ENCODE assay signal across 12 mouse cellular contexts in genomic region chr5:124215647-124216046, GRCm38 (mm10). TPM values are rescaled to one million over a fixed set of nuclear protein-coding genes. Genes with fewer than 3 reads are reported as not detected.
DNase-seq lines count a peak whose midpoint lies in the region; ATAC-seq and TF ChIP-seq lines count a peak whose summit lies in the region.
"Had no signal": no experiment of that assay in that cellular context is flagged by ENCODE, and none has a peak within 500 bp of the region (broad histone marks: within the 10 kb centered on the region; RNA-seq: fewer than 3 reads in every experiment).

No protein-coding gene starts in this region.

- no peak for TF ChIP-seq CTCF in kidney, postnatal 0 days (IDR thresholded peaks at IDR 0.05; ENCODE audit: low read depth)
- no peak for TF ChIP-seq CTCF in stomach, postnatal 0 days (IDR thresholded peaks at IDR 0.05; ENCODE audit: low read depth)
- TF ChIP-seq CTCF in liver, postnatal 0 days (IDR thresholded peaks at IDR 0.05; ENCODE audit: low read depth), result peak; percentile 15; the same call in 1 of the 2 replicates

- 67% methylated on average over 10 of the region's 10 CpGs for WGBS in heart, embryonic 14.5 days
- WGBS in kidney, postnatal 0 days, result 52% methylated on average over 10 of the region's 10 CpGs
- WGBS in stomach, embryonic 15.5 days, result 64% methylated on average over 10 of the region's 10 CpGs
- WGBS in stomach, postnatal 0 days, result 71% methylated on average over 10 of the region's 10 CpGs
- WGBS in liver, postnatal 0 days (ENCODE audit: insufficient replicate concordance), result 76% methylated on average over 10 of the region's 10 CpGs

- peaks cover 73 to 94% of the 10 kb centered on the region in 2 experiments for H3K4me1 ChIP-seq in heart, embryonic 14.5 days (ENCODE audit: control insufficient read depth in 2 of 2, insufficient read depth in 2 of 2, low read length in 2 of 2)
- H3K4me1 ChIP-seq in kidney, postnatal 0 days (replicated peaks; ENCODE audit: insufficient read depth, low read length), result 0 out of 2 replicates have a peak, but pooled peaks cover 7% of the 10 kb centered on the region
- 0 out of 2 replicates have a peak, but pooled peaks cover 3% of the 10 kb centered on the region for H3K4me1 ChIP-seq in stomach, embryonic 15.5 days
- H3K4me1 ChIP-seq in stomach, postnatal 0 days (replicated peaks; ENCODE audit: control insufficient read depth, insufficient read depth), result no peaks in the 10 kb centered on the region
- H3K4me1 ChIP-seq in liver, postnatal 0 days (ENCODE audit: insufficient read depth), result peaks cover 28% of the 10 kb centered on the region

- H3K27me3 ChIP-seq in heart, embryonic 14.5 days (ENCODE audit: control insufficient read depth, insufficient read depth, low read length), result no peaks in the 10 kb centered on the region
- no peaks in the 10 kb centered on the region for H3K27me3 ChIP-seq in kidney, postnatal 0 days (ENCODE audit: insufficient read depth, low read length)
- no peaks in the 10 kb centered on the region for H3K27me3 ChIP-seq in stomach, embryonic 15.5 days (replicated peaks)
- H3K27me3 ChIP-seq in stomach, postnatal 0 days (ENCODE audit: control insufficient read depth, insufficient read depth, low read length), result no peaks in the 10 kb centered on the region
- no peaks in the 10 kb centered on the region for H3K27me3 ChIP-seq in liver, postnatal 0 days (ENCODE audit: insufficient read depth, low read length)
- H3K27me3 ChIP-seq: Patski had no signal

- H3K36me3 ChIP-seq in heart, embryonic 14.5 days (ENCODE audit: control insufficient read depth, insufficient read depth, low read length), result peaks cover 15% of the 10 kb centered on the region
- H3K36me3 ChIP-seq in kidney, postnatal 0 days (ENCODE audit: insufficient read depth, low read length), result no peaks in the 10 kb centered on the region
- no peaks in the 10 kb centered on the region for H3K36me3 ChIP-seq in stomach, embryonic 15.5 days
- H3K36me3 ChIP-seq in stomach, postnatal 0 days (ENCODE audit: control insufficient read depth, insufficient read depth, low read length), result no peaks in the 10 kb centered on the region
- H3K36me3 ChIP-seq in liver, postnatal 0 days (replicated peaks; ENCODE audit: insufficient read depth, low read length), result 0 out of 2 replicates have a peak, but pooled peaks cover 2% of the 10 kb centered on the region

- H3K9ac ChIP-seq in heart, embryonic 14.5 days (ENCODE audit: low read length), result no peak overlapping the region
- H3K9ac ChIP-seq in kidney, postnatal 0 days (ENCODE audit: low read depth, low read length), result no peak overlapping the region
- H3K9ac ChIP-seq in stomach, embryonic 15.5 days, result no peak overlapping the region
- H3K9ac ChIP-seq in stomach, postnatal 0 days (ENCODE audit: low read length), result no peak overlapping the region
- H3K9ac ChIP-seq in liver, postnatal 0 days (replicated peaks), result no peak overlapping the region

- H3K4me2 ChIP-seq in heart, embryonic 14.5 days (ENCODE audit: low read length), result no peak overlapping the region
- no peak overlapping the region for H3K4me2 ChIP-seq in kidney, postnatal 0 days (ENCODE audit: low read length)
- no peak overlapping the region for H3K4me2 ChIP-seq in stomach, embryonic 15.5 days
- H3K4me2 ChIP-seq in stomach, postnatal 0 days (replicated peaks; ENCODE audit: low read depth), result no peak overlapping the region
- H3K4me2 ChIP-seq in liver, postnatal 0 days (ENCODE audit: low read depth, low read length), result no peak overlapping the region

- no peak for DNase-seq in heart, postnatal 4 days
- DNase-seq in kidney, postnatal 0 days (ENCODE audit: low spot score), result no peak
- no peak for DNase-seq in kidney, adult 11 months
- DNase-seq in stomach, postnatal 0 days (ENCODE audit: low spot score), result no peak
- no peak for DNase-seq in liver, postnatal 0 days
- DNase-seq in cerebellum, postnatal 25 days, result no peak
- DNase-seq: adrenal gland, adult 2 months; kidney, postnatal 14 days had no signal

- TF ChIP-seq EP300 in stomach, postnatal 0 days (optimal IDR thresholded peaks at IDR 0.05), result no peak
- no peak for TF ChIP-seq EP300 in liver, postnatal 0 days (IDR thresholded peaks at IDR 0.05; ENCODE audit: low read depth)

- no peak overlapping the region for H3K4me3 ChIP-seq in heart, embryonic 14.5 days (ENCODE audit: control insufficient read depth in 1 of 2, insufficient read depth in 1 of 2, low read depth in 1 of 2, low read length in 2 of 2)
- H3K4me3 ChIP-seq in kidney, postnatal 0 days (replicated peaks; ENCODE audit: low read depth, low read length), result no peak overlapping the region
- no peak overlapping the region for H3K4me3 ChIP-seq in stomach, embryonic 15.5 days (replicated peaks)
- no peak overlapping the region for H3K4me3 ChIP-seq in stomach, postnatal 0 days (ENCODE audit: low read depth, low read length)
- H3K4me3 ChIP-seq in liver, postnatal 0 days (ENCODE audit: low read depth, low read length), result no peak overlapping the region
- H3K4me3 ChIP-seq: erythroblast, embryonic 14.5 days had no signal

- H3K27ac ChIP-seq in heart, embryonic 14.5 days (replicated peaks in 1 of 2; ENCODE audit: control insufficient read depth in 1 of 2, insufficient read depth in 1 of 2, low read depth in 2 of 2, low read length in 2 of 2), result peak overlapping the region; percentile 94 to 96
- peak overlapping the region; percentile 80 for H3K27ac ChIP-seq in kidney, postnatal 0 days
- peak overlapping the region; percentile 57; the same call in 1 of the 2 replicates for H3K27ac ChIP-seq in stomach, embryonic 15.5 days
- H3K27ac ChIP-seq in stomach, postnatal 0 days (replicated peaks), result no peak overlapping the region
- peak overlapping the region; percentile 56; the same call in 1 of the 2 replicates for H3K27ac ChIP-seq in liver, postnatal 0 days (ENCODE audit: low read depth)

- no peaks in the 10 kb centered on the region for H3K9me3 ChIP-seq in heart, embryonic 14.5 days (ENCODE audit: control insufficient read depth, low read length)
- no peaks in the 10 kb centered on the region for H3K9me3 ChIP-seq in kidney, postnatal 0 days (replicated peaks; ENCODE audit: low read length)
- no peaks in the 10 kb centered on the region for H3K9me3 ChIP-seq in stomach, embryonic 15.5 days
- no peaks in the 10 kb centered on the region for H3K9me3 ChIP-seq in stomach, postnatal 0 days (ENCODE audit: control insufficient read depth, low read length)
- H3K9me3 ChIP-seq in liver, postnatal 0 days (ENCODE audit: low read length), result no peaks in the 10 kb centered on the region

- no peak for ATAC-seq in heart, embryonic 14.5 days (ENCODE audit: insufficient number of reproducible peaks, insufficient read depth, low FRiP score, low read depth)
- no peak for ATAC-seq in kidney, postnatal 0 days (replicated peaks; ENCODE audit: low FRiP score, low read depth)
- no peak for ATAC-seq in stomach, embryonic 15.5 days (ENCODE audit: insufficient read depth, low FRiP score, low read depth)
- no peak for ATAC-seq in stomach, postnatal 0 days (ENCODE audit: low FRiP score, low TSS enrichment)
- no peak for ATAC-seq in liver, postnatal 0 days
- ATAC-seq: Patski had no signal

RNA-seq across cellular contexts. Expression of gene Pitpnm2, which starts 33.9 kb away (rescaled TPM):
- polyA plus RNA-seq in heart, embryonic 14.5 days (2014; fragmentation: Nextera tagmentation; extraction: Ambion mirVana), result 10.2 and 12.0 TPM in 2 replicates
- 10 to 100 TPM; 45.9 to 52.2 TPM for total RNA-seq in heart, postnatal 4 days (2021)
- 3.0 and 3.1 TPM in 2 replicates for polyA plus RNA-seq in kidney, postnatal 0 days (2015; fragmentation: Nextera tagmentation; extraction: Ambion mirVana)
- 5.1 and 5.2 TPM in 2 replicates for polyA plus RNA-seq in stomach, embryonic 15.5 days (2015; fragmentation: Nextera tagmentation; extraction: Ambion mirVana)
- polyA plus RNA-seq in stomach, postnatal 0 days (2015; fragmentation: Nextera tagmentation; extraction: Ambion mirVana), result 1.8 and 2.3 TPM in 2 replicates
- 2.1 and 2.4 TPM in 2 replicates for polyA plus RNA-seq in liver, postnatal 0 days (2015; fragmentation: Nextera tagmentation; extraction: Ambion mirVana)
